Mouse (Mus musculus) ES-E14 (cell line): ENCODE measurements at regions not wholly inside any gene's neighbourhood (a gene's known extent, or its start where the extent isn't known, plus 50 kb on each side); places are given as distances from the start of the nearest gene placed in this dataset.

Source experiments
- HCFC1 ChIP-seq: IDR thresholded peaks from 2 replicates; pipeline ENCODE4 v1.6.1; 2012; ENCODE audit warnings: low read length, inconsistent platforms, borderline replicate concordance; ENCODE audit not compliant: insufficient read depth
- ZC3H11A ChIP-seq: IDR thresholded peaks from 2 replicates; pipeline ENCODE4 v1.6.1; 2012; ENCODE audit warnings: low read depth, mild to moderate bottlenecking, inconsistent platforms, low read length, borderline replicate concordance

DNA sequence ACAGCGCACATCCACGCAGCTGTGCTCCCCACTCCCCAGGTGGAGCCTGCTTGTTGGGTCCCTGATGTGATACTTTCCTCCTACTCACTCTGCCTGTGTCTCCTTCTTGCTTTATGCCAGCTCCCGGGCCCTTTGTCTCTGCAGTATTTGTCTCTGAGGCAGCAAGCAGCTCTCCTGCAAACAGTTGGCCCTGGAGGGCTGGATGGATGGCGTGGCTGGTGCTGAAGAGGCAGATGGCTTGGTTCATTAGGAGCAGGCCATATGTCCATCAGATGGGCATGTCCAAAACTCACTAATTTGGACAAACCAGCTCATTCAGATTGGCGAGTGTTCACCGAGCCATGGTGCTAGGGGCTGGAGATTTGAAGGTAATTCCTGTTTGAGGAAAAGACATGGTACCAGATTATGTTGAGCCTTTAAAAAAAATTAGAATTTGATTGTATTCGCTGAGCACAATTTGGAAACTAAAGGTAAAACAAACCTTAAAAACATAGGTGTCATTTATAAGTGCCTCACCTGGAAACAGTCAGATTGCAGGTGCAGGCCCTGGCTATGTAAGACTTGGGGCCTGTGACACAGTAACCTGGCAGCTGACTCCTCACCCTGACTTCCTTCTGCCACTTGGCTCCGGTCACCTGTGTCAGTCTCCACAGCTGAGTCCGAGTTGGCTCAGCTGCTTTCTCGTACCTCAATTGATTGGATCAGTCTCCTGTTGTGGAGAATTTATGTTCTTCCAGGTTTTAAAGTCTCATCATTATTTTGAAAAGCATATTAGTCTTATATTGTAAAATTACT is 549.5 kb downstream of the Tbc1d22a start:
- no peak for TF ChIP-seq ZC3H11A
- no peak for TF ChIP-seq HCFC1
